ENCODE assay signal across 34 mouse cellular contexts in genomic region chr1:30794606-30795005, GRCm38 (mm10).
"Had no signal": no experiment of that assay in that cellular context is flagged by ENCODE, and none has a peak within 500 bp of the region (broad histone marks: within the 10 kb centered on the region; RNA-seq: fewer than 3 reads in every experiment).

No protein-coding gene starts in this region.

- H3K27me3 ChIP-seq: heart, embryonic 12.5 days; heart, embryonic 13.5 days; heart, embryonic 15.5 days; hindbrain, embryonic 12.5 days; hindbrain, embryonic 13.5 days; hindbrain, embryonic 15.5 days; intestine, embryonic 15.5 days; kidney, embryonic 15.5 days had no signal

- H3K27ac ChIP-seq: heart, embryonic 13.5 days; heart, embryonic 15.5 days; hindbrain, embryonic 10.5 days; hindbrain, embryonic 12.5 days; hindbrain, embryonic 13.5 days; hindbrain, embryonic 14.5 days; hindbrain, embryonic 15.5 days; hindbrain, postnatal 0 days; intestine, embryonic 15.5 days; kidney, embryonic 15.5 days; kidney, postnatal 0 days; layer of hippocampus, adult 2 months; left cerebral cortex, adult 2 months had no signal

- H3K9me3 ChIP-seq: heart, embryonic 12.5 days; heart, embryonic 15.5 days; hindbrain, embryonic 10.5 days; hindbrain, embryonic 12.5 days; hindbrain, embryonic 13.5 days; hindbrain, embryonic 15.5 days; intestine, embryonic 15.5 days; kidney, embryonic 15.5 days had no signal

- H3K4me1 ChIP-seq: heart, embryonic 15.5 days; hindbrain, embryonic 10.5 days; hindbrain, embryonic 12.5 days; hindbrain, embryonic 13.5 days; hindbrain, embryonic 15.5 days; intestine, embryonic 15.5 days had no signal

- DNase-seq: heart, postnatal 10 days; heart, postnatal 14 days; heart, postnatal 36 days; heart, postnatal 4 days; kidney, adult 11 months; kidney, adult 18-20 months; kidney, adult 2 months; kidney, adult 8-10 months; kidney, adult 9 months; kidney, postnatal 10 days; kidney, postnatal 14 days; kidney, postnatal 25 days; kidney, postnatal 36 days; kidney, postnatal 4 days; layer of hippocampus, adult 9-11 months; layer of hippocampus, postnatal 36 days had no signal

- H3K4me3 ChIP-seq: heart, embryonic 12.5 days; heart, embryonic 13.5 days; heart, embryonic 15.5 days; hindbrain, embryonic 10.5 days; hindbrain, embryonic 12.5 days; hindbrain, embryonic 13.5 days; hindbrain, embryonic 15.5 days; intestine, embryonic 15.5 days; kidney, embryonic 15.5 days; layer of hippocampus, adult 2 months; left cerebral cortex, adult 2 months had no signal

- H3K36me3 ChIP-seq: heart, embryonic 12.5 days; heart, embryonic 13.5 days; heart, embryonic 15.5 days; hindbrain, embryonic 10.5 days; hindbrain, embryonic 12.5 days; hindbrain, embryonic 13.5 days; hindbrain, embryonic 15.5 days; intestine, embryonic 15.5 days; kidney, embryonic 15.5 days had no signal

- ATAC-seq: hindbrain, embryonic 16.5 days; inflammation-experienced regulatory T-cells, adult 6 months; intestine, embryonic 15.5 days; intestine, embryonic 16.5 days; intestine, postnatal 0 days had no signal
